Mouse (Mus musculus) megakaryocyte progenitor cell, adult 5-6 weeks (primary cell): Measurements from ENCODE around the gene Cphx3. TPM values are rescaled to one million over a fixed set of nuclear protein-coding genes. Genes with fewer than 3 reads are reported as not detected.
"Not testable (repeated sequence)": the region's sequence is repeated elsewhere in the genome, so short reads cannot be mapped to it uniquely, and the experiment has no call there.

Experiments used
- ATAC-seq: replicated peaks from 2 replicates; pipeline ENCODE4 v1.8.0; 2016; ENCODE audit warnings: mild to moderate bottlenecking, moderate TSS enrichment, inconsistent platforms; ENCODE audit not compliant: poor library complexity
- total RNA-seq, 2 experiments: library from RNA; stranded (forward) in 1 of 2; stranded (reverse) in 1 of 2; fragments of 157-497, 149-512 nt in 1 of 2; fragments of 200-1000 nt in 1 of 2; gene quantifications; 2 replicates each; pipeline versions ENCODE4 v1.2.3 to v1.2.4; 2015 to 2017

Gene Cphx3
- total RNA-seq (2015) = not detected in 2 replicates
- not detected in 2 replicates for total RNA-seq (2017)

DNA sequence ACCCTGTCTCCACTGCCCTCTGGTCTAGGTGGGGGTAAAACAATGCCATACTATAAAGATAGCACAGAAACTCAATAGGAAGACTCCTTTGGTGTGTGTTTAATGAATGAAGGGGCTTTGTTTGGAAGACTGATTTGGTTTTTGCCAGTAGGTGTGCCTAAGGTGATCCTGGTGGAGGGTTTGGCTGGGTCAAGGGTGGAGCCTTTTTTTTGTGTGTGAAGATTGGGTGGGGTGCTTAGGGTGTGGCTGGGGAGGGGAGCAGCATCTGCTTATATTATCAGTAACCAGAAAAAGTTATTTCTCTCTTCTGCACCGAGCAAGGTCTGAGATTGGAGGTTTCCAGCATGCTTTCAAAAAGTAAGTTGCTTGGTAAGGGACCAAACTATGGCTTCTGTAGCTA lies at the start of gene Cphx3:
Gene Cphx3, plus strand, starts transcription at position 301 of the 400 bp plus-strand sequence.
- ATAC-seq = not testable (repeated sequence)

DNA sequence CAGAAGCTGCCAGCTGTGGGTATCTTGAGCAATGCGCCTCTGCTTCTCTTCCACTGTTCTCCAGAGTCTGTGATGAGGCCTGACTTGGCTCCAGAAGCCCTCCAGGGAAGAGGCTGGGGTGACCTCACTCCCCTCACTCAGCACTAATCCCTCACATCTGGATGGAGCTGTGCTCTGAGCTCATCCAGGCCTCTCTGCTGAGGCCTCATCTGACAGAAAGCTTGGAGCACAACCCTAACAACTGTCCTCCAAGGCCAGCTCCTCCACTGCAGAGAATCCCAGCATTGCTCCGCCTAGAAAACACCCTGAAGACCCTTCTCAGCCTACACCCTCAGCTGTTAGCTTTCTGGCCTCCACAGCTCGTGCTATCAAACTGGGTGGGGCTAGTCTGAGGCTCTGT lies 47.7 kb upstream of the Cphx3 start:
- not testable (repeated sequence) for ATAC-seq

DNA sequence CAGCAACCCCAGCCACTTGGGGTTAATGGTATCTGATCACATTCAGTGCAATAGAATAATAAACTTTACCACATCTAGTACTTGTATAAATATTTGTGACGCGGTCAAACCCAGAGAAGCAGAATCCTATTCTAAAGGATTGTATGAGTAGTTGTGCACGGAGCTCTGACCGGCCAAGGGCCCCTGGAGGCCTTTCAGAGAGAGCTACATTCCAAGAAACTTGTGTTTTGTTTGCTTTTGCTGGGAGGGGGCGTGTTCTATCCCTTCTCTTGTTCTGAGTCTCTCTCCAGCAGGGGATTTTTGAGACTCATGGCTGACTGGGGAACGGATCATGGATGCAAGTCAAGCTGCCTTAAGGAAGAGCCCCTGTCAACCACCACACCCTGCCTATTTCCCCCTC lies 46.7 kb upstream of the Cphx3 start:
- ATAC-seq = not testable (repeated sequence)

DNA sequence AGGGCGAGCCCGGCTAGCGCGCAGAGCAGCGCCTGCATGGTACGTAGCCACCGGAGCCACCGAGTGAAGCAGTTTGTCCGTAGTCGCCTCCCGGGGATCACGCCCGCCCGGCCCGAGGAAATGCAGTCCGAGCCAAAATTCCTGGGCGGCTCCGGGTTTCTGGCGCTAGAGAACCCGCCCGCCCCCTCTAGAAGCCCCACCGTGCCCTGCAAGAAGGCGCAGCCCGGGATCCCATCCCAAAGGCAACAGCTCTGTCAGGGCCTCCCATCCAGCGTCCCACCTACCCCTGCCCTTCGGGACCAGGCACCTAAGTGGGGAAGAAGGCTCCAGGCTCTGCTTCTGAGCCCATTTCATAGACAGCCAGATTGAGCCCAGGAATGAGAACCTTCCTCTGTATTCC lies 39.5 kb upstream of the Cphx3 start, which contains the start of gene Gm9780:
Gene Gm9780, minus strand, starts transcription at position 101 of the 400 bp plus-strand sequence.
- ATAC-seq = not testable (repeated sequence)

DNA sequence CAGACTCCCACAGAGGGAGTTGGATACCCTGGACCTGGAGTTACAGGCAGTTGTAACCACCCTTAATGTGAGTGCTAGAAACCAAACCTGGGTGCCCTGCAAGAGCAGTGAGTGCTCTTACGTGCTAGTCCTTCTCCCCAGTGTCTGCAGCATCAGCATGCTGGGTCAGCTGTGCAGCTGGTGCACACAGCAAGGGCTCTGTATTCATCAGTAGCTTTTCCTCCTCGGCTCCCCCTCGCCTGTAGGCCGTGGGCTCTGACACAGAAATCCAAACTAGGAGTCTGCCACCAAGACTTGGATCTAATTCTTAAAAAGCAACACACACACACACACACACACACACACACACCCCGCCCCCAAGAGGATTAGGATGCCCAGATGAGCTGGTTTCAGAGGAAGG lies 37.1 kb upstream of the Cphx3 start:
- ATAC-seq = not testable (repeated sequence)

DNA sequence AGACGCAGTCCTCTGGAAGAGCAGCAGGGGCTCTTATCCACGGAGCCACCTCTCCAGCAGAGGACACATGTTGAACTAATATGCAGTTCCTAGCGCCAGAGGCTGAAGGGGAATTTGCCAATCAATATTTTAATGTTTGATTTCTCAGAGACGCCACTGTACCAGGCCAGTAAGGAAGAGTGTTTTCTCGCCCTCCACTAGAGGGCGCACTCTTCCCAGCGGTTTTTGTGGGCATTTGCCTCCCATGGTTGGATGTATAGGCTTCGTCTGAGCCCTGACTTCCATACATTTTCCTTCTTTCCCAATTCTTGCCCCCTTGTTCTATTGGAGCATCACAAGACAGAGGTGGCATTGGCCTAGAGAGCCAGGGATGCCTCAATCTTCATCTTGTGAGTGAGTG lies 35.1 kb upstream of the Cphx3 start:
- peak; percentile 69 for ATAC-seq

DNA sequence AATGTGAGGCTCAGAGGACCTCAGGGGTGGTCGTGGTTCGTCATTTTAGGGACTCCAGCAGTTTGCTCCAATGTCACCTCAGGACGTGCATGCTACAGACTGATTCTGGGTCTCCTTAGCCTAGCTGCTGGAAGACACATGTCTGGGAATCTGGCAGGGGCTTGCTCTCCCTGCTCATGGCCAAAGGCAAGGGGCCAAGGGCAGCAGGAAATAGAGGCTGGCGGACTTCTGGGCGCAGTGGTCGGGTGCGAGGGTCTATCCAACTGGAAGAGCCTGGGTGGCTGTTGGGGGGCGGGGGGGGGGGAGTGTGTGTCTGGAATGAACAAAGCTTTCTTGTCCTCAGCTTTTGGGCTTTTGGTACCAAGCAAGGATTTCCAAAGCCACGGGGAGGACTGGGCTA lies 33.3 kb upstream of the Cphx3 start:
- not testable (repeated sequence) for ATAC-seq

DNA sequence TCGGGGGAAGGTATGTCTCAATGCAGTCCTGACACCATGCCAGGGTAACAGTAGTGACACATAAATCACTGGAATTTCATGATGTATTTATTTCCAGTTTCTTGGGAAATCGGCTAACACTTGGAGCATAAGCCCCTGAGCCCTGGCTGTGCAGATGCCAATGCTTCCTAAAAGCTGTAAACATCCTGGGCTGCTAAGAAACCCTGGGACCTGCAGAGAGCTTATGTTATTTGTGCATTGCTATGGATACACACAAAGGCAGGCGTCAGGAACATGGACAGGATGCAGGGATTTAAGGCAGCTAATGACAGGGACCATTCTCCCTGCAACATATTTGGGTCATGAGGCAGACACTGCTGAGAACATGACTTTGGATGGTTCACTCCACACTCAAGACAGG lies 23.9 kb upstream of the Cphx3 start:
- not testable (repeated sequence) for ATAC-seq

DNA sequence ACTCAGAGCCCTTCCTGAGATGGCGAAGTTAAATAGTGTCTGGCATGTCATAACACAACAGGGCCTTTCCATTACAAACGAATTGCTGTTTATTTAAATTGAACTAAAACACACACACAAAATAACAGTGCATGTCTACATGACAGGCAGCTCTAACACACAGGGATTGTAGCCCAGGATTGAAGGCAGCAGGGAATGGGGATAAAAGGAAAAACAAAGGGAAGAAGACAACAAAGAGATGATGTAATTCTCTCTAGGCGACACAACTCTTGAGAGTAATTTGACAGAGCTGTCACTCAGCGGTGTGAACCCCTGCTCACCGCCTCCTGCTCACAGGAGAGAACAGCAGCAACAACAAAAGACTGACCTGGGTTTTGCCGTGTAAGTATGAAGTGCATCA lies 22.7 kb upstream of the Cphx3 start:
- not testable (repeated sequence) for ATAC-seq

DNA sequence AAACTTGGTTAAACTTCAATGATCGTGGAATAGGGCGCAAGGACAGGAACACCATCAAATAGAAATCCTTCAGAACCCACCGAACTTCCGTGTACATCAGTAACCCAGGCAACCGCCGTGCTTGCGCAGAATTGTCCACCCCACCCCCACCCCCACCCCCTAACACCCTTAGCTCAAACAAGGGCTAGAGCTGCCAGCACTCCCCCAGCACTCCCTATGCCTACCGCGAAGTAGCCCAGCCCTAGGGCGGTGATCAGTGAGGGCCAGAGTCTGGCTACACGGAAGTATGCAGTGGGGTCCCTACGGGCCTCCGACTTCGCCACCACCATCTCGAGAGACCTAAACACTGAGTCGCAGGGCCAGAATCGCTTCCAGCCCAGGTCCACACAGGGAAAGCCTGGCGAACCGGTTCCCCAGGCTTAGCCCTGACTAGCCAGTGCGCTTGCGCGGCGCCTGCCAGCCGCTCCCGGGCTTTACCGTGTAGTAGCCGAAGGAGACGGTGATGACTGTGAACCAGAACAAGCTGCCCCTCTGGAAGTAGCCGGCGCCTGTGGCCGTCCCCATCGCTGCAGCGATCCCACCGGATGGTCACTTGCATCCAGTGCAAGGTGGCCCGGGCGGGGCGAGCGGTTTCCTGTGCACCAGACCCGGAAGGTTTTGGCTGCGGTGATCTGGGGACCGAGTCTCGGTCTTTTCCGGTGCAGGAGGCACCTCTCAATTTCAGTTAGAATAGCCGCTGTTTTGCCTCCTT lies 15.3 kb upstream of the Cphx3 start:
- peak; percentile 83 for ATAC-seq

DNA sequence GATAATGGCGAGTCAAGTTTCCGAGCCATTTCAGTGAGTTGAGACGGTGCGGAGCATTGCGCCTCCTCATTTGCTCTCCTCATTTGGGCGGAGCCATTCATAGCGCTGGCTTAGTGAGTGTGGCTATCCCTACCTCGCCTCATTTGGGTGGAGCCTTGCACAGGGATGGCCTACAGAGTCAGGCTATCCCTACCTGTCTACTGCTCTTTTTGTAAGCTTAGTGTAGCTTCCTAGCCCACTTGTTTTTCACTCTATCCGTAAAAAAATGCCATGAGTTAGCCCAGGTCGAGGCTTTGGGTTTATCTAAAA lies 14.8 kb upstream of the Cphx3 start, which contains the start of gene Tmem254c:
Gene Tmem254c, minus strand, starts transcription at position 31 of the 309 bp plus-strand sequence.
- ATAC-seq = peak; percentile 96

DNA sequence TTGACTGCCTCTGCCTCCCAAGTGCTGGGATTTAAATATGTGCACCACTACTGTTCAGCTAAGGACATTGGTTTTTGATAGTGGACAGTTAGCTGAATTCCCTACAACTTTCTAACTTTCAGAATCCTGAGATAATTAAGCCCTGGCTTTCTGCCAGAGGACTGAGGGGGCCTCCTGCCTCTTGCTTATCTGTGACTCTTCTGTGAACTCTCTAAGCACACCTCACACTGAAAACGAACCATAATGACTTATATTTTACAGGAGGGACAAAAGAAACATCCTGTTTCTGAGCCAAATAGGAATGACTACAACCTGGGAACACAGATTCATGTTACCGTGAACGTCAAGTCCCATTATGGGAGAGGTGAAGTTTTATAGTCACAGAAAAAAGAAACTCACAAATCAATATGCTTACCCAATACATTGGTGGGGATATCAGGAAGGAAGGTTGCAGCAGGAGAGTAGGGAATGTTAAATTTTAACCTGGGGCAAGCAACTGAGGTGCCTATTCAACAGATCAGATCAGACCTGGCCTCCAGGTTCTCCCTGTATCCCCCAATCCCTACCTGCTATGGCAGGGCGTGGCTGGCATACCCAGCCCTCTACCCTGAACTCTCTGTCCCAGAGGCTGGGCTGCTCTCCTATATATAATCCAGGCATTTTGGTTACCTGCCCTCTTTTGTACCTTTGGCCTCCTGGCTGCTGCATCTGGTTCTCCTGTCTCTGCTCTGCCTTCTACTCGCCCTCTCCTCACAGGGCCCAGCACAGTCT lies 5.3 kb upstream of the Cphx3 start:
- ATAC-seq = not testable (repeated sequence)

DNA sequence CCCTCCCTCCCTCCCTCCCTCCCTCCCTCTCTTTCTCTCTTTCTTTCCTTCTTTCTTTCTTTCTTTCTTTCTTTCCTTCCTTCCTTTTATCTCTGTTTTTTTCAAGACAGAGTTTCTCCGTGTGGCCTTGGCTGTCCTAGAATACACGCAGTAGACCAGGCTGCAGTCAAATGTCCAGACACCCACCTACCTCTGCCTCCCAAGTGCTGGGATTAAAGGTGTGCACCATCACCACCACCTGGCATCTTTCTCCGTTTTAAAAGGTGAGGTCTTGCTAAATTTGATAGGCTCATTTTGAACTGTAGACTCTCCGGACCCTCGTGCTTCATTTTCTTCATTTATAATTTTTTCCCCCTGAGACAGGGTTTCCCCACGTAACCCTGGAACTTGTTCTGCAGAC lies 881 bp upstream of the Cphx3 start, which contains the start of gene Cphx2:
Gene Cphx2, plus strand, starts transcription at position 301 of the 400 bp plus-strand sequence.
- not testable (repeated sequence) for ATAC-seq

DNA sequence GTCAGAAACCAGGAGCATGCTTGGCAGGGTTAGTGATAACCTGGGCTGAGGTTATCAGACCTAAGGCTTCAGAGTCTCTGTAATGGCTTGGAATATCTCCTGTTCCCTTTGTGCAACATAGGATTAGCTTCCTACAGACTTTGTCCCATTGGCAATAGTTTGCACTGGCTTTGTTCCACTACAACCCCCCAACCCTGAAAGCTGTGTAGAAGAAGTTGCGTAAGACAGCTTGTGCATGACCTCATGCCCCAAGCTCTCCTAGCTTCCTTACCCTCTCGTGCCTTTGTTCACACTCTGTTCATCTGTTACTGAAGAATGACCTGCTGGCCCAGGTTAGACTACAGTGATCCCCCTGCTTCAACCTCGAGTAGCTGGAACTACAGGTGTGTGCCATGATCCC lies 15.5 kb downstream of the Cphx3 start:
- not testable (repeated sequence) for ATAC-seq

DNA sequence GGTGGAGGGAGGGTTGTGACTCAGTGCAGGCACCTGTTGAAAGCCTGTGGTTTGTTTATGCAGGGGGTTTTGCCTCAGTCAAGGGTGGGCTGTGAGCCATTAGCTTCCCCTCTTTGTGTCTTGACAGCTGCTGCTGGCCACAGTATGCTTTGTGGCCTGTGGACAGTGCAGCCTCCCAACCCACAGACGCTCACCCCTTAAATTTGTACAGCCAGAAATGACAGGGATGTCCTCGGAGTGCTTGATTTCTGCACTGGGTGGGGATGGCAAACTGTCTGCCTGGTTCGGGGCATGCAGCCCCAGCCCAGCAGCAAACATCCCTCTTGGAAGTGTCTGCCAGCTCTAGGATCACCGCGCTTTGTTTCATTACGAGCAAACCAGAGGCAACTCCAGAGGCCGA lies 36.1 kb downstream of the Cphx3 start, which contains the start of gene Duxbl2:
Gene Duxbl2, plus strand, starts transcription at position 200 of the 400 bp plus-strand sequence.
- not testable (repeated sequence) for ATAC-seq

DNA sequence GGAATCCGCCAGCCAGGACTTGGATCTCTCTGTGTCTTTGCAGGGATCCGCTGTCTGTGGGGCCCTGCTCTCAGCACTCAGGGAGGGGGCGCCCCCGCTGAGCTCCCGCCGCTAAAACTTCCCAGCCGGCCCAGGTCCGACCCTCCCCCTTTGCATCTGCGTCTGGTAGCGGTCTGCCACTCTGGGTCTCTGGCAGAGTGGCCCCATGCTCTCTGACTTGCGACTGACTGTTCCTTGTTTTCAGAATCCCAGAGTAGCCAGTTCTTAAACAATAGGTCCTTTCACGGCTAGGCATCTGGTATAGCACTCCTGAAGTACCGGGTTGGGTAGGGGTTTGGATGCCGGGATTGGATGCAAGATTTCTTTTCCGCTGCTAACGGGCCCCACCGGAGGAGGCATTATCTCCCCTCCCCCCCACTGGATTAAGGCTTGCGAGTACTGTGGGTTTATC lies 36.5 kb downstream of the Cphx3 start:
- not testable (repeated sequence) for ATAC-seq

DNA sequence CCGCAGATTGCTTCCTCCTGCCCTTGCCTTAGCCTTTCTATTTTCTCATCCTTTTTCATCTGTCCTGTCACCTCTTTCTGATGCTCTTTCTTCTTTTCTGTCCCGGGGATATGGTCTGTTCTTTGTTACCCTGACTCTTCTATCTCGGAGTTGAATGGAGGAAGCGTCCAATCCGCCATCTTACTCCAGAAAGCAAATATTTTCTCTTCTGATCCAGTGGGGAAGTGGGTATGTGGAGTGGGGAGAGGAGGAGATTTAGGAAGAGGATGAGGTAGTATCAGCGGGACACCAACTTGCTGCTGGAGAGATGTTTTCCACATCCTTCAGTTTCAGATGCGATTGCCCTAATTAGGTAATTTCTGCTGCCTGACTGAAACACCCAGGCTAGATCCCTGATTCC lies 37.0 kb downstream of the Cphx3 start:
- not testable (repeated sequence) for ATAC-seq

DNA sequence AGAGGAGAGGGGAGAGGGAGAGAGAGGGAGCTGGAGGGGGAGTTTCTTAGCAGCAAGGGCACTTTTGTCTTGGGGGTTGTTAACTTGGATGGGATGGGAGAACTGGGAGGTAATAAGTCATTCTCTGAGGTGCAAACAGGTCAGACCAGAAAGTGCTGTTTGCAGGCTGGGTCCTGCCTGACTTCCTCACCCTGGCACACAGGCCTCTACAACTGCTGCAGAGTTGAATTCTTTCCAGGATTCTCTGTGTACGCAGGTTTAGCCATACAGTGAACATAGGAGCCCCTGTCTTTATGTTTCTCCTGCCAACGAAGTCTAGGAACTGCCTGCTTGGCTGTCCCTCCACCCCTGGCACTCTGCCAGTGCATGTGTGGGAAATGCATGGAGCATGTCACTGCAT lies 65.0 kb downstream of the Cphx3 start:
- not testable (repeated sequence) for ATAC-seq

DNA sequence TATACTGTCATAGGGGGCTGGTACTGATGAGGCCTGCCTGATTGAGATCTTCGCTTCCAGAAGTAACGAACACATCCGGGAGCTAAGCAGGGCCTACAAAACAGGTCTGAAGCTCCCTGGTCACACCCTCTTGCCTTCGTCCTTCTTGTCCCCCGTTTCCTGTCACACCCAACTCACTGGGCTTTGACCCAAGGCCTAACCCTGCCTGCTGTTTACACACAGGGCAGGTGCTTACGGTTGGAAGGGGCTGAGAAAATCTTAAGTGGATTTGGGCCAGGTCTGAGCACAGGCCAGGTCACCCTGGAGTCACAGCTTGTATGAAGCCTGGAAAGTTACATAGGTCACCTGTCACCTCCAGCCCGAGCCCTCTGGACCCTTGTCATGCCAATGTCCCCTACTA lies 73.9 kb downstream of the Cphx3 start:
- ATAC-seq = not testable (repeated sequence)

DNA sequence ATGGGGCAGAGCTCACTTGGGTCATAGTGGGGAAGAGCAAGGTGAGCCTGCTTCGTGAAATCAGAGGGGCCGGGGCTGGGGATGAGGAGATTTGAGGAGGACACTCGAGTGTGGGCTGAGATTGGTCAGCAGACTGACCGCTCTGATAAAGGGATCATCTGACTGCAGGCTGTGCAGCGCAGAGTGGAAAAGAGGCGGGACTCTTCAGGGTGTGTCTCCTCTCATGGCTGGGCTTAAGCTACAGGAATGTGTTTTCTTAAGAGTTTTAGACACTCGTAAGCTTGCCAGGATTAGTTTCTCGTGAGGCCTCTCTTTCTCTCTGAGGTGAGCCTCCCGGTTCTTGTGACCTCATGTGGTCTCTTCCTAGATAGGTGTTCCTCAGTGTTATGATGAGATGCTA lies 79.1 kb downstream of the Cphx3 start:
- not testable (repeated sequence) for ATAC-seq

DNA sequence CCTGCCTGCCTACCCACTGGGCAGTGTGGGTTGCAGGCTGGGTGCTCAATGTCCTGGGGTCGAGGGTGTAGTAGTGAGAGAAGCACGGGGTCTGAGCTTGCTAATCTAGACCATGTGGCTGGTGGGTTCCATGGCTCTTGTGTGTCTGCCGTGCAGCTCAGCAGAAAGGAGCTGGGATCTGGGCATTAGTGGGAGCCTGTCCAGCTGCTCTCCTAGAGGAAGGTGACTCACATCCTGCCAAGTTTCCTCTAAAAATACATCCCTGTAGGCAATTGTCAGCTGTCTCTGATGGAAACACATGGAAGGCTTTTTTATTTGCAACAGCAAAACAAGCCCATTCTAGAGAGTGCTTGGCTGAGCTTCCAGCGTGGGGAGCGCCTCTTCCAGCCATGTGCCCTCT lies 80.3 kb downstream of the Cphx3 start:
- not testable (repeated sequence) for ATAC-seq

DNA sequence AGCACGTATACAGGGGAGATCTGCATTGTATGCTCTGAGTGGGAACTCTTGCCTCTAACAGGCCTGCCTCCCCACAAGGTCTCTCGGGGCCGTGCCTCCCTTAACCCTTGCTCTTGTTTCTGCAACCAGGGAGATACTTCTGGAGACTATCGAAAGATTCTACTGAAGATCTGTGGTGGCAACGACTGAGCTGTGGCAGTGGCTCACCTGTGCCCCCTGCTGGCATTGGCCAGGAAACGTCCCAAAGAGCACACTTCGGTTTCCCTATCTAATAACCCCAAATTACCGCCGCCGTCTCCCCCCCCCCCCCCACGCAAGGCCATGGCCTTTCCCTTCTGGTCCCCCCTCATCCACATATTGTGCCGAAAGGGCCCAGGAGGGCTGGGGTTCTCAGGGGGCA lies 83.2 kb downstream of the Cphx3 start:
- peak; percentile 89 for ATAC-seq
